Mouse (Mus musculus): ENCODE measurements at regions not wholly inside any gene's neighbourhood (a gene's known extent, or its start where the extent isn't known, plus 50 kb on each side); places are given as distances from the start of the nearest gene placed in this dataset.
"Not testable (repeated sequence)": the region's sequence is repeated elsewhere in the genome, so short reads cannot be mapped to it uniquely, and the experiment has no call there.

GRCm38 (mm10) chr13:104549016-104549415, 243.3 kb upstream of the Srek1ip1 start:
- H3K4me2 ChIP-seq (replicated peaks; ENCODE audit: low read depth, low read length), result no peak overlapping the region
- DNase-seq (ENCODE audit: low spot score) (no peak), ATAC-seq (ENCODE audit: low FRiP score) (no peak)
- H3K27me3 ChIP-seq (ENCODE audit: control insufficient read depth, insufficient read depth, low read length), result no peaks in the 10 kb centered on the region
- no peaks in the 10 kb centered on the region for H3K4me1 ChIP-seq (replicated peaks; ENCODE audit: control insufficient read depth, insufficient read depth, low read length)
- H3K4me3 ChIP-seq (ENCODE audit: low read depth, low read length), result no peak overlapping the region
- H3K9ac ChIP-seq (ENCODE audit: low read depth, low read length), result no peak overlapping the region
- no peak overlapping the region for H3K27ac ChIP-seq (ENCODE audit: low read depth, low read length)
- 77% methylated on average over 9 of the region's 9 CpGs for WGBS
- H3K36me3 ChIP-seq (ENCODE audit: control insufficient read depth, insufficient read depth, low read length), result no peaks in the 10 kb centered on the region
- no peaks in the 10 kb centered on the region for H3K9me3 ChIP-seq (ENCODE audit: control insufficient read depth, low read length)

DNA sequence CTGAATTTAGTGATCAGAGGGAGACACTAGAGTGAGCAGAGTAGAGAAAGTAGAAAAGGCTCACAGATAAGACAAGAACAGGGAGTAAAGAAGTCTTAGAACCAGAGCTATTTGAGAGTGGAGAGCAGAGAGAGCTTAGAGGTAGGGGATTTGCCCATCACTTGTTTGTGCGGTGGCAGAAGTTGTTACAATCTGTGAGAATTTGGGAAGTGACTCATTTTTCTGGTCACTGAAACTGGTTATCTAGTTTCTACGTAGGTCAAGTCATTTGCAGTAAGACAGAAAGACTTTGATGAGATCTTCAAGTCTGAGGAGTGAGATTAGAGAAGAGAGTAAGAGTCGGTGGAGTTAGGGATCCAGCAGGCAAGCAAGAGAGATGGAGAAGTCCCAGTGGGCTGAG, 239.0 kb upstream of the Srek1ip1 start:
- no peak overlapping the region for H3K27ac ChIP-seq (ENCODE audit: low read depth, low read length)
- no peak overlapping the region for H3K4me2 ChIP-seq (replicated peaks; ENCODE audit: low read depth, low read length)

GRCm38 (mm10) chr13:104556609-104557008, 235.7 kb upstream of the Srek1ip1 start:
- not testable (repeated sequence) for H3K4me1 ChIP-seq (replicated peaks; ENCODE audit: control insufficient read depth, insufficient read depth, low read length); H3K27ac ChIP-seq (ENCODE audit: low read depth, low read length); H3K4me3 ChIP-seq (ENCODE audit: low read depth, low read length); H3K36me3 ChIP-seq (ENCODE audit: control insufficient read depth, insufficient read depth, low read length); H3K4me2 ChIP-seq (replicated peaks; ENCODE audit: low read depth, low read length); H3K9me3 ChIP-seq (ENCODE audit: control insufficient read depth, low read length); H3K9ac ChIP-seq (ENCODE audit: low read depth, low read length); ATAC-seq (ENCODE audit: low FRiP score); H3K27me3 ChIP-seq (ENCODE audit: control insufficient read depth, insufficient read depth, low read length); DNase-seq (ENCODE audit: low spot score)
- WGBS, result 42% methylated on average over 7 of the region's 7 CpGs

More for the DNA sequence above, 239.0 kb upstream of the Srek1ip1 start:
- Histone ChIP-seq H3K9me3 (ENCODE audit: control insufficient read depth, low read length) (no peaks in the 10 kb centered on the region), H3K9ac (ENCODE audit: low read depth, low read length) (no peak overlapping the region), H3K36me3 (ENCODE audit: control insufficient read depth, insufficient read depth, low read length) (no peaks in the 10 kb centered on the region), H3K27me3 (ENCODE audit: control insufficient read depth, insufficient read depth, low read length) (no peaks in the 10 kb centered on the region), H3K4me3 (ENCODE audit: low read depth, low read length) (no peak overlapping the region), H3K4me1 (replicated peaks; ENCODE audit: control insufficient read depth, insufficient read depth, low read length) (no peaks in the 10 kb centered on the region)
- DNase-seq (ENCODE audit: low spot score) (no peak), ATAC-seq (ENCODE audit: low FRiP score) (no peak)
- 88% methylated on average over 3 of the region's 3 CpGs for WGBS

- ATAC-seq (ENCODE audit: low FRiP score) (no peak), DNase-seq (ENCODE audit: low spot score) (no peak)
- H3K4me1 ChIP-seq (replicated peaks; ENCODE audit: control insufficient read depth, insufficient read depth, low read length), result no peaks in the 10 kb centered on the region
- no peak overlapping the region for H3K4me3 ChIP-seq (ENCODE audit: low read depth, low read length)
- H3K9ac ChIP-seq (ENCODE audit: low read depth, low read length), result no peak overlapping the region
- H3K36me3 ChIP-seq (ENCODE audit: control insufficient read depth, insufficient read depth, low read length), result no peaks in the 10 kb centered on the region
- H3K9me3 ChIP-seq (ENCODE audit: control insufficient read depth, low read length), result no peaks in the 10 kb centered on the region
- no peaks in the 10 kb centered on the region for H3K27me3 ChIP-seq (ENCODE audit: control insufficient read depth, insufficient read depth, low read length)
- WGBS, result 90% methylated on average over 5 of the region's 5 CpGs
- H3K4me2 ChIP-seq (replicated peaks; ENCODE audit: low read depth, low read length), result no peak overlapping the region
- no peak overlapping the region for H3K27ac ChIP-seq (ENCODE audit: low read depth, low read length)
Observed at GRCm38 (mm10) chr13:104559876-104560275, 232.4 kb upstream of the Srek1ip1 start.

DNA sequence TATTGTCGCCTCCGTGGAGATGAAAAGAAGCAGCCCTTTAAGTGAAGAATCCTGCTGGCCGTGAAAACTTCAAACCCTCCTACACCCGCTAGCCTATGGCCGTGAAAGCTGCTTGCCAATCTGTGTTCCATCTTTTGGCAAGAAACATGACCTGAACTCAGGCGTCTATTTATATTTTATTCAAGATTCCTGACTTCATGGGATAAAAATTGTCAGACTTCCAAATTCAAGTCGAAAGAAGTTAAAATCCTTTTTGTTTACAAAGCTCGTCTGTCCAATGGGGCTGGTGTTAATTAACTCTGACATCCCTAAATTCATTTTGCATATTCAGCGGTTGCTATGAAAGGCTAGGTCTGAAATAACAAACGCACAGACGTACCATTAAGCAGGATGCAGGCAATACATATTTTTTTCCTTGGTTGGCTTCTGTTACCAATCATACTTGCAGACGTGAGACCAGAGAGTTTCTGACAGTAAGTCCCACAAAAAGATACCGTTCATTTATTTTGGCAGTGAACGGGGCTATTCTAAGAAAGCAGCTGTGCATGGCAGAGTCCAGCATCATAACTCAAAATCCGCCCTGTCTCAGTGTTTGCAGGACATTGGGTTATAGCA, 231.7 kb upstream of the Srek1ip1 start:
- no peak overlapping the region for H3K27ac ChIP-seq (ENCODE audit: low read depth, low read length)
- DNase-seq (ENCODE audit: low spot score) (no peak), ATAC-seq (ENCODE audit: low FRiP score) (no peak)
- H3K27me3 ChIP-seq (ENCODE audit: control insufficient read depth, insufficient read depth, low read length), result no peaks in the 10 kb centered on the region
- no peak overlapping the region for H3K4me2 ChIP-seq (replicated peaks; ENCODE audit: low read depth, low read length)
- no peak overlapping the region for H3K4me3 ChIP-seq (ENCODE audit: low read depth, low read length)
- H3K36me3 ChIP-seq (ENCODE audit: control insufficient read depth, insufficient read depth, low read length), result no peaks in the 10 kb centered on the region
- no peaks in the 10 kb centered on the region for H3K4me1 ChIP-seq (replicated peaks; ENCODE audit: control insufficient read depth, insufficient read depth, low read length)
- H3K9me3 ChIP-seq (ENCODE audit: control insufficient read depth, low read length), result no peaks in the 10 kb centered on the region
- WGBS, result 73% methylated on average over 15 of the region's 15 CpGs
- no peak overlapping the region for H3K9ac ChIP-seq (ENCODE audit: low read depth, low read length)

DNA sequence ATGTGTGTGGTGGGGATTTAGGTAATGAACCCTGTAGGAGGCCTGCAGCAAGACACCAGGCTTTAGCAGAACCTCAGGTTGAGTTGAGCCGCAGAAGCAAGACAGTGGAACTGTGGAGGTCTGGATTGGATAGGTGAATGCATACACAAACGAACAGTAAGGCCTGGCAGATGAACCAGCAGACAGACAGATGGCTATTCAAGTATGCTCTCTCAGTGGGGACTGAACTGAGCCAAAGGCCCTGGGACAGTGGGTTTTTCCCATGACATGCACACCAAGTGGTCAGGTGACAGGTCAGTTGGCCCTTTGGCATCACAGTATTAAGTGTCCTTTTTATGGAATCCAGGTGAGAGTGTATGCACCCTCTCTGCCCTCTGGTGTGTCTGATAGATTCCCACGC, 229.7 kb upstream of the Srek1ip1 start:
- Histone ChIP-seq H3K4me2 (replicated peaks; ENCODE audit: low read depth, low read length) (no peak overlapping the region), H3K27ac (ENCODE audit: low read depth, low read length) (no peak overlapping the region), H3K4me1 (replicated peaks; ENCODE audit: control insufficient read depth, insufficient read depth, low read length) (no peaks in the 10 kb centered on the region), H3K9ac (ENCODE audit: low read depth, low read length) (no peak overlapping the region), H3K4me3 (ENCODE audit: low read depth, low read length) (no peak overlapping the region), H3K9me3 (ENCODE audit: control insufficient read depth, low read length) (no peaks in the 10 kb centered on the region), H3K36me3 (ENCODE audit: control insufficient read depth, insufficient read depth, low read length) (no peaks in the 10 kb centered on the region), H3K27me3 (ENCODE audit: control insufficient read depth, insufficient read depth, low read length) (no peaks in the 10 kb centered on the region)
- DNase-seq (ENCODE audit: low spot score) (no peak), ATAC-seq (ENCODE audit: low FRiP score) (no peak)
- 51% methylated on average over 3 of the region's 3 CpGs for WGBS

DNA sequence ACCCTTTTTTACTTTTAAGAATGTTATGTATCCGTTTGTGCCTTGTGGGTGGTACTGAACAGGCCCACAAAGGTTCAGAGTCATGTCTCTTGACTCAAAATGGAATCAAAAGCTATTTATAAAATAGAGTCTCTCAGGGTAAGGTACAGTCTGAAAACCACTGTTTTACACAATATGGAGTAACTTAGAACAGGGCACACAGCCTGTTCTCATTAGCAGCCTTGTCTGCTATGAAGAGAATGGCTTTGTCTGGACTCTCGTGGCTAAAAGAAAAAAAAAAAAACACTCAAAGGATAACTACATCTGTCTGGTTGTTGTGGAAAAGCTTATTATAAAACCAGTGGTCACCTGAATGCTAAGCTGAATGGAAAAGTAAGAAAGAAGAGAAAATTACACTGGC, 229.3 kb upstream of the Srek1ip1 start:
- Histone ChIP-seq H3K4me2 (replicated peaks; ENCODE audit: low read depth, low read length) (no peak overlapping the region), H3K36me3 (ENCODE audit: control insufficient read depth, insufficient read depth, low read length) (no peaks in the 10 kb centered on the region), H3K27me3 (ENCODE audit: control insufficient read depth, insufficient read depth, low read length) (no peaks in the 10 kb centered on the region), H3K4me1 (replicated peaks; ENCODE audit: control insufficient read depth, insufficient read depth, low read length) (no peaks in the 10 kb centered on the region), H3K9me3 (ENCODE audit: control insufficient read depth, low read length) (no peaks in the 10 kb centered on the region), H3K9ac (ENCODE audit: low read depth, low read length) (no peak overlapping the region), H3K27ac (ENCODE audit: low read depth, low read length) (no peak overlapping the region), H3K4me3 (ENCODE audit: low read depth, low read length) (no peak overlapping the region)
- DNase-seq (ENCODE audit: low spot score) (no peak), ATAC-seq (ENCODE audit: low FRiP score) (no peak)
- WGBS, result 45% methylated on average over 2 of the region's 2 CpGs

DNA sequence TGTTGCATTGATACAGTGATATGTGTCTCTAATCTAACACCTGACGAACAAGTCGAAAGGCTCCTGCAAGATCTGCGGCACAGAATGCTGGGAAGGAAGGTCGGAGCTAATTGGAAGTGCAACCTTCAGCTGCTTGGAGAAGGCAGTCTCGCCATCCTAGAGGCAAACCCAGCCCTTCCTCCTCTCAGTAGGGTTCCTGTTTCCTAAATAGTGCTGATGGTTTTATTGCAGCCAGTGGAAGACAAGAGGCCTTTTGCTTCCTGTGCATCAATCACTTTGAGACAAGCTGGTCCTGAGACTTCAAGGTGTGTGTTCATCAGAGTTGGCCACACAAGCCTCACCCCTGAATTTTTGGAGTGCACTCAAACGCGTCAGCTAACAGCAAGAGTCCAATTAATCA, 228.4 kb upstream of the Srek1ip1 start:
- Histone ChIP-seq H3K27ac (ENCODE audit: low read depth, low read length) (no peak overlapping the region), H3K4me2 (replicated peaks; ENCODE audit: low read depth, low read length) (no peak overlapping the region), H3K4me3 (ENCODE audit: low read depth, low read length) (no peak overlapping the region), H3K9ac (ENCODE audit: low read depth, low read length) (no peak overlapping the region), H3K9me3 (ENCODE audit: control insufficient read depth, low read length) (no peaks in the 10 kb centered on the region), H3K4me1 (replicated peaks; ENCODE audit: control insufficient read depth, insufficient read depth, low read length) (no peaks in the 10 kb centered on the region), H3K36me3 (ENCODE audit: control insufficient read depth, insufficient read depth, low read length) (no peaks in the 10 kb centered on the region), H3K27me3 (ENCODE audit: control insufficient read depth, insufficient read depth, low read length) (no peaks in the 10 kb centered on the region)
- DNase-seq (ENCODE audit: low spot score), result no peak
- no peak for ATAC-seq (ENCODE audit: low FRiP score)
- 29% methylated on average over 7 of the region's 7 CpGs for WGBS

- DNase-seq (ENCODE audit: low spot score), result no peak
- no peak overlapping the region for H3K4me3 ChIP-seq (ENCODE audit: low read depth, low read length)
- no peaks in the 10 kb centered on the region for H3K4me1 ChIP-seq (replicated peaks; ENCODE audit: control insufficient read depth, insufficient read depth, low read length)
- no peaks in the 10 kb centered on the region for H3K36me3 ChIP-seq (ENCODE audit: control insufficient read depth, insufficient read depth, low read length)
- WGBS, result 60% methylated on average over 6 of the region's 6 CpGs
- no peak for ATAC-seq (ENCODE audit: low FRiP score)
- H3K27ac ChIP-seq (ENCODE audit: low read depth, low read length), result no peak overlapping the region
- no peaks in the 10 kb centered on the region for H3K27me3 ChIP-seq (ENCODE audit: control insufficient read depth, insufficient read depth, low read length)
- no peak overlapping the region for H3K9ac ChIP-seq (ENCODE audit: low read depth, low read length)
- no peak overlapping the region for H3K4me2 ChIP-seq (replicated peaks; ENCODE audit: low read depth, low read length)
- no peaks in the 10 kb centered on the region for H3K9me3 ChIP-seq (ENCODE audit: control insufficient read depth, low read length)
Observed at GRCm38 (mm10) chr13:104569765-104570164, 222.5 kb upstream of the Srek1ip1 start.

Measured in hindbrain, embryonic 11.5 days (tissue).